Comparison of ENCODE assay signal across 13 mouse cellular contexts in the genomic region with DNA sequence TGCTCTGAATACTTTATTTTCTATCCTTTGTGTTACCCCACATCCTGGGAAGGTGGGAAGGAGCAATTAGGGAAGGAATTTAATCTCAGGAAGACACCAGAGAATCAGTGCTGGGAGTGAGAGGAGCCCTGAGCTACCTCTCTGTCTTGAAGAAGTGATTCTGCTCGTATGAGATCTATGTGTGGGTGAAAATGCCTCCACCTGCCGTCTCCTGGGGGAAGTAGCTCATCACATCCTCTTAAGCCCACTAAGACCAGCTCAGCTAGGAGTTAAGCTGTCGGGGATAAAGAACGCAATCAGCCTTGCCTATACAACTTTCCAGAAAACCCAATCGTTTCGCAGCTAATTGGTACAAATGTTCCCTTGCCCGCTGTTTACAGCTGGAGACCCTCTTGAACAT.
DNase-seq lines count a peak whose midpoint lies in the region; ATAC-seq and TF ChIP-seq lines count a peak whose summit lies in the region.
"Had no signal": no experiment of that assay in that cellular context is flagged by ENCODE, and none has a peak within 500 bp of the region (broad histone marks: within the 10 kb centered on the region; RNA-seq: fewer than 3 reads in every experiment).

No protein-coding gene starts in this region.

- H3K27ac ChIP-seq in intestine, postnatal 0 days (ENCODE audit: low read depth, low read length) = no peak overlapping the region
- no peak overlapping the region for H3K27ac ChIP-seq in intestine, embryonic 16.5 days (ENCODE audit: low read length)
- H3K27ac ChIP-seq in embryonic facial prominence, embryonic 10.5 days (replicated peaks) = no peak overlapping the region
- H3K27ac ChIP-seq: embryonic facial prominence, embryonic 13.5 days had no signal

- TF ChIP-seq CTCF in intestine, postnatal 0 days (IDR thresholded peaks at IDR 0.05; ENCODE audit: low read depth) = peak; percentile 45

- ATAC-seq in intestine, postnatal 0 days = no peak
- no peak for ATAC-seq in intestine, embryonic 16.5 days
- peak; percentile 42; the same call in 1 of the 2 replicates for ATAC-seq in megakaryocyte progenitor cell, adult 5-6 weeks (replicated peaks; ENCODE audit: poor library complexity)

- no peaks in the 10 kb centered on the region for H3K27me3 ChIP-seq in intestine, postnatal 0 days (replicated peaks; ENCODE audit: control insufficient read depth, insufficient read depth, low read length)
- H3K27me3 ChIP-seq in intestine, embryonic 16.5 days (replicated peaks; ENCODE audit: control insufficient read depth, insufficient read depth, low read length) = no peaks in the 10 kb centered on the region
- no peaks in the 10 kb centered on the region for H3K27me3 ChIP-seq in embryonic facial prominence, embryonic 10.5 days (replicated peaks; ENCODE audit: low read depth, poor library complexity, severe bottlenecking)
- H3K27me3 ChIP-seq: embryonic facial prominence, embryonic 13.5 days had no signal

- no peak overlapping the region for H3K4me2 ChIP-seq in intestine, postnatal 0 days (replicated peaks; ENCODE audit: low read depth)
- no peak overlapping the region for H3K4me2 ChIP-seq in intestine, embryonic 16.5 days (ENCODE audit: low read depth, low read length)
- H3K4me2 ChIP-seq: embryonic facial prominence, embryonic 13.5 days; liver, embryonic 11.5 days had no signal

- DNase-seq in thymus, postnatal 4 days = peak; percentile 30
- DNase-seq in thymus, postnatal 0 days (ENCODE audit: low spot score) = no peak
- no peak for DNase-seq in embryonic facial prominence, embryonic 10.5 days (ENCODE audit: low spot score)
- DNase-seq in cerebellum, postnatal 4 days (ENCODE audit: low spot score in 2 of 2) = no peak
- no peak for DNase-seq in layer of hippocampus, postnatal 36 days
- DNase-seq: gastrocnemius, postnatal 14 days; kidney, adult 9 months had no signal

- WGBS in intestine, postnatal 0 days = 75% methylated on average over 7 of the region's 7 CpGs
- 58% methylated on average over 7 of the region's 7 CpGs for WGBS in intestine, embryonic 16.5 days
- 66% methylated on average over 7 of the region's 7 CpGs for WGBS in embryonic facial prominence, embryonic 10.5 days

- no peak overlapping the region for H3K9ac ChIP-seq in intestine, postnatal 0 days (ENCODE audit: low read depth, low read length)
- H3K9ac ChIP-seq in intestine, embryonic 16.5 days (ENCODE audit: low read depth, low read length) = no peak overlapping the region
- H3K9ac ChIP-seq: embryonic facial prominence, embryonic 13.5 days had no signal

- no peaks in the 10 kb centered on the region for H3K36me3 ChIP-seq in intestine, postnatal 0 days (ENCODE audit: control insufficient read depth, insufficient read depth)
- H3K36me3 ChIP-seq in intestine, embryonic 16.5 days (ENCODE audit: control insufficient read depth, insufficient read depth, low read length) = no peaks in the 10 kb centered on the region
- H3K36me3 ChIP-seq in embryonic facial prominence, embryonic 10.5 days (replicated peaks) = no peaks in the 10 kb centered on the region
- H3K36me3 ChIP-seq: embryonic facial prominence, embryonic 13.5 days had no signal

- H3K4me1 ChIP-seq in intestine, postnatal 0 days (replicated peaks; ENCODE audit: control insufficient read depth, insufficient read depth, low read length) = no peaks in the 10 kb centered on the region
- no peaks in the 10 kb centered on the region for H3K4me1 ChIP-seq in intestine, embryonic 16.5 days (ENCODE audit: control insufficient read depth, insufficient read depth, low read length)
- H3K4me1 ChIP-seq in embryonic facial prominence, embryonic 10.5 days = 0 out of 2 replicates have a peak, but pooled peaks cover 4% of the 10 kb centered on the region

- no peak overlapping the region for H3K4me3 ChIP-seq in intestine, postnatal 0 days (ENCODE audit: low read depth, low read length)
- no peak overlapping the region for H3K4me3 ChIP-seq in intestine, embryonic 16.5 days (ENCODE audit: low read length)
- no peak overlapping the region for H3K4me3 ChIP-seq in embryonic facial prominence, embryonic 10.5 days
- H3K4me3 ChIP-seq: embryonic facial prominence, embryonic 13.5 days; megakaryocyte, embryonic 14.5 days had no signal

- no peaks in the 10 kb centered on the region for H3K9me3 ChIP-seq in intestine, postnatal 0 days (ENCODE audit: control insufficient read depth)
- H3K9me3 ChIP-seq in intestine, embryonic 16.5 days (ENCODE audit: control insufficient read depth, low read length) = no peaks in the 10 kb centered on the region
- H3K9me3 ChIP-seq in embryonic facial prominence, embryonic 10.5 days = no peaks in the 10 kb centered on the region
- H3K9me3 ChIP-seq: embryonic facial prominence, embryonic 13.5 days; megakaryocyte, embryonic 14.5 days had no signal
